Mouse (Mus musculus) hindbrain, embryonic 14.5 days (tissue): Measurements from ENCODE around the gene Ispd. TPM values are rescaled to one million over a fixed set of nuclear protein-coding genes. Genes with fewer than 3 reads are reported as not detected.
A peak's percentile ranks its signal among the peaks of the same experiment; 100 is the strongest.

Source experiments
- ATAC-seq: fragments of 200-750 bp; cut with Nextera tagmentation; 2 replicates; pipeline ENCODE4 v1.8.0; 2017; ENCODE audit warnings: moderate number of reproducible peaks, mild to moderate bottlenecking, moderate TSS enrichment, moderate library complexity; ENCODE audit not compliant: low FRiP score
- DNase-seq: peaks from one replicate; pipeline ENCODE4 v3.0.0-alpha.2; 2015; ENCODE audit warnings: low spot score
- H3K27ac ChIP-seq: fragments of 300-500 bp; sonication (generic); 2 replicates; pipeline ENCODE4 v1.5.1; 2014; ENCODE audit warnings: mild to moderate bottlenecking, moderate library complexity
- H3K27me3 ChIP-seq: fragments of 300-500 bp; sonication (generic); 2 replicates; pipeline ENCODE4 v1.6.1; 2014; ENCODE audit warnings: mild to moderate bottlenecking, low read length, mixed read lengths; ENCODE audit not compliant: control insufficient read depth, insufficient read depth
- H3K36me3 ChIP-seq: fragments of 300-500 bp; sonication (generic); replicated peaks from 2 replicates; pipeline ENCODE4 v1.6.1; 2014; ENCODE audit not compliant: control insufficient read depth, insufficient read depth
- H3K4me1 ChIP-seq: fragments of 300-500 bp; sonication (generic); replicated peaks from 2 replicates; pipeline ENCODE4 v1.6.1; 2014; ENCODE audit warnings: antibody characterized with exemption, low read length, mixed read lengths; ENCODE audit not compliant: control insufficient read depth, insufficient read depth
- H3K4me2 ChIP-seq: fragments of 300-500 bp; sonication (generic); replicated peaks from 2 replicates; pipeline ENCODE4 v1.6.1; 2014; ENCODE audit warnings: mild to moderate bottlenecking, moderate library complexity
- H3K4me3 ChIP-seq: fragments of 300-500 bp; sonication (generic); replicated peaks from 2 replicates; pipeline ENCODE4 v1.5.1; 2014; ENCODE audit warnings: mild to moderate bottlenecking, low read length
- H3K9ac ChIP-seq: fragments of 300-500 bp; sonication (generic); 2 replicates; pipeline ENCODE4 v1.6.1; 2014
- H3K9me3 ChIP-seq: fragments of 300-500 bp; sonication (generic); 2 replicates; pipeline ENCODE4 v1.6.1; 2016; ENCODE audit warnings: low read length; ENCODE audit not compliant: control insufficient read depth
- WGBS: fragments of 180-500 bp; shearing (Covaris S2); extraction: QIAGEN DNeasy Blood & Tissue Kit; methylation state at CpG from one replicate; pipeline ENCODE4 v1.1.7; 2014; 5-methylcytosine and 5-hydroxymethylcytosine counted together
- polyA plus RNA-seq: library from polyadenylated mRNA; unstranded; fragments of >200 nt; fragmentation: Nextera tagmentation; extraction: Ambion mirVana; gene quantifications from 2 replicates; pipeline ENCODE4 v1.2.1, GENCODE M21; 2014

Gene Ispd
- polyA plus RNA-seq, 1 experiment from 2014 or later, result 14.9 TPM

DNA sequence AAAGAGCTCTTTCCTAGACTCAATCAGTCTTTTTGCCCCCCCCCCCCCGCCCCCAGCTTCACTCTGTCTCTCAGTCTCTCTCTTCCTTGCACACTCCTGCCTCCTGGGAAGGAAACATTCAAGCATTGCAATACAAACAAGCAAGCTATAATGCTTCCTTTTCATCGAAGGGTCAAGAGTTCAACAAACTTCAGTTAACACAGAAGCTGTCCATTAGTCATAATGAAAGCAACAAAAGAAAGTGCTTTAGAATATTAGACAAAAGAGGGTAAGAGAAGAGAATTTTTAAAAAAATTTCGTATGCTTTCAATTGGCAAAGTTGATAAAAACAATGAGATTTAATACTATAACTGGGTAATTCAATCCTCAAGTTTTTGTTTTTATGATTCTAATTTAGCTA is 996 bp upstream of the Ispd start:
- Histone ChIP-seq H3K4me1 (peaks cover 19% of the 10 kb centered on the region), H3K9me3 (no peaks in the 10 kb centered on the region), H3K4me3 (no peak overlapping the region), H3K4me2 (no peak overlapping the region), H3K27me3 (no peaks in the 10 kb centered on the region), H3K36me3 (no peaks in the 10 kb centered on the region), H3K9ac (no peak overlapping the region), H3K27ac (no peak overlapping the region)
- ATAC-seq (no peak), DNase-seq (no peak)
- WGBS, result 9% methylated on average over 3 of the region's 3 CpGs

DNA sequence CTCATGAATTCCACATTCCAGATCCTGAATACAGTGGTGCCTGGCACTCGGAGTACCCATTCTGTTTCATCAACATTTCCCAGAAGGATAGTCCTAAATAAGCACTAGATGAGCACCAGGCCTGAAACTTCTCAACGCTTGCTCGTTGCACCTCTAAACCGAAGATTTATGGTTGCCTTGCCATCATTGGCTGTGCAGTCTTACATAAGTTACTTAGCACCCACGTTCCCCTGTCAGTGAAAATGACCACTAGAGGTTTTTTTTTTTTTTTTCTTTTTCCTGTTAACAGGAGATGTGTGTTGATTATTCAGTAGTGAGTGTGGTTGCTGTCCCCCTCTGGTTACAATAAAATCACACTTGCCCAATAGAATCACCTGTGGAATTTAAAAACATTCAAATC is 444 bp upstream of the Ispd start:
- Histone ChIP-seq H3K4me3 (peak overlapping the region; percentile 68; the same call in 1 of the 2 replicates), H3K27ac (peak overlapping the region; percentile 98), H3K9ac (peak overlapping the region; percentile 98), H3K4me2 (peak overlapping the region; percentile 76), H3K4me1 (peaks cover 19% of the 10 kb centered on the region), H3K27me3 (no peaks in the 10 kb centered on the region), H3K9me3 (no peaks in the 10 kb centered on the region), H3K36me3 (no peaks in the 10 kb centered on the region)
- ATAC-seq, result no peak
- WGBS, result 35% methylated on average over 5 of the region's 5 CpGs
- DNase-seq, result no peak

DNA sequence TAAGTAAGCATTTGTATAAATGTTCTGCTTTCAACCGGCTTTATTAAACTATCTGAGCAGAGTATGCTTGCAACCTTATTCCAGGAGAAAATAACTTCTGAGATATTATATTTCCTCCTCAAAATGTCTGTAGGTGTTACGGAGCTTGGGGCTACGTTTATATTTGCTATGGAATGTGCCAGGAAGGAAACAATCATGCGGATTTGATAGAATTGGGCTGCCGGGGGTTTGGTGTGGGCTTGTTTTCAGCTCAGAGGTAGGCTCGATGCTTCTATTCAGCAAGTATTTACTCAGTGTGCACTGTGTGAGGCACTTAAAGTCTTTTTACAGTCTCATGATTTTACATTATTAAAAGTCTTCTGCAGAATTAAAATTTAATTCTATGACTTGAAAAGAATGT is 4.1 kb downstream of the Ispd start:
- no peak overlapping the region for H3K27ac ChIP-seq
- peaks cover 19% of the 10 kb centered on the region for H3K4me1 ChIP-seq
- no peaks in the 10 kb centered on the region for H3K9me3 ChIP-seq
- no peaks in the 10 kb centered on the region for H3K27me3 ChIP-seq
- no peak overlapping the region for H3K4me2 ChIP-seq
- no peak overlapping the region for H3K4me3 ChIP-seq
- 69% methylated on average over 6 of the region's 6 CpGs for WGBS
- no peak overlapping the region for H3K9ac ChIP-seq
- no peaks in the 10 kb centered on the region for H3K36me3 ChIP-seq
- DNase-seq (no peak), ATAC-seq (no peak)

DNA sequence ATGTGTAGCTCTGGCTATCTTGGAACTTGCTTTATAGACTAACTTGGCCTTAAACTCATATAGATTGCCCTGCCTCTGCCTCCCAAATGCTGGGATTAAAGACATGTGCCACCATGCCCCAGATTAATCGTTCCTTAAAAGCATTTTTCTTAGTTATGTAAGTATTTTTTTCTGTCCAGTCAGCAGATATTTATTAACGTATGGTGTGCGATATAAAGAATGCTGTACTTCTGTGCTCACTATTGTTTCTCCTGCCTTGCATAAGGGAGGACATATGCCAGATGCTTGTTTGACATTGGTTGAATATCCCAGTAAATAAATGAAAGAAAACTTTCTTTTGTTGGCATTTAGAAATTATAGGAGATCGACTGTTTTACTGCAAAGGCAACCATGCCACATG is 5.7 kb downstream of the Ispd start:
- Histone ChIP-seq H3K9ac (no peak overlapping the region), H3K27me3 (no peaks in the 10 kb centered on the region), H3K9me3 (peaks cover 6% of the 10 kb centered on the region; the same call in 1 of the 2 replicates), H3K36me3 (0 out of 2 replicates have a peak, but pooled peaks cover 2% of the 10 kb centered on the region), H3K4me3 (no peak overlapping the region), H3K27ac (no peak overlapping the region), H3K4me2 (no peak overlapping the region), H3K4me1 (0 out of 2 replicates have a peak, but pooled peaks cover 9% of the 10 kb centered on the region)
- ATAC-seq (no peak), DNase-seq (no peak)
- 95% methylated on average over 4 of the region's 4 CpGs for WGBS

DNA sequence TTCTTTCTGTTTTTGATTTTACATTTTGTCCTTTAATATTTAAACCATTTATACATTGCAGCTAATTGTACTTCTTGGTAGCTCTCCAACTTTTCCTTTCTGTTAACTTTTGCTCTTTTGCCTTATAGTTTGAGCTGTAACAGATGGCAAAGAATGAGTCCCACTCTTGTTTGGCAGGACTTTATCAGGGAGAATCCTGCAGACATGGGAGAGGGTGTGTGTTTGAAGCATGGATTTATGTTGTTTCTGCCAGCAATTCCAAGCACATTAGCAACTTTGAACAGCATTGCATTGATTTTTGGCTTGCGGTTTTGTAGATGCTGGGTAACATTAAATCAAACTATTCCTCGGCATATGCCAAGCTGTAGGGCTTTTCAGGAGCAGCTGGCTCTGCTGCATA is 13.9 kb downstream of the Ispd start:
- Histone ChIP-seq H3K4me2 (no peak overlapping the region), H3K9ac (no peak overlapping the region), H3K27ac (no peak overlapping the region), H3K27me3 (no peaks in the 10 kb centered on the region), H3K4me1 (no peaks in the 10 kb centered on the region), H3K4me3 (no peak overlapping the region), H3K9me3 (peaks cover 26% of the 10 kb centered on the region), H3K36me3 (0 out of 2 replicates have a peak, but pooled peaks cover 6% of the 10 kb centered on the region)
- ATAC-seq, result no peak
- no peak for DNase-seq
- 84% methylated on average over 2 of the region's 2 CpGs for WGBS

DNA sequence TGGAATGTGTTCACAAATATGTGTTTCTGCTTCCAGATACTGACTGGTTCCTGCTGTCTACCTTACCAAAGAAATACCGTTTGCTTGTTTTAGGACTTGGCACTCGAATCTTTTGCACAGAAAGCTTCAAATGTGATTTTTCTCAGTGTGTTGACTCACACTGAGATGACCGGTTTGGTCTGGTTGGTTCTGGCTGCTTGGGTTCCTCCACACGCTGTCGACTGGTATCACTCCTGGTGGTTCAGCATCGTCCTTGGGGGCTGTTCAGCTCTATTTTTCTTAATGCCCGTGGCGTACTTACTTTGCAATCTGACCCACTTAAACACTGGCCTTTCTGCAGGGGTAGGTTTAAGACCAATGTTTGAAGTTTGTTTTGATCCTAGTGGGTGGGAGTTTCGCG is 42.4 kb downstream of the Ispd start:
- Histone ChIP-seq H3K4me1 (no peaks in the 10 kb centered on the region), H3K4me2 (no peak overlapping the region), H3K9me3 (no peaks in the 10 kb centered on the region), H3K27ac (no peak overlapping the region), H3K9ac (no peak overlapping the region), H3K36me3 (no peaks in the 10 kb centered on the region), H3K4me3 (no peak overlapping the region), H3K27me3 (no peaks in the 10 kb centered on the region)
- DNase-seq (no peak), ATAC-seq (no peak)
- 81% methylated on average over 10 of the region's 10 CpGs for WGBS

DNA sequence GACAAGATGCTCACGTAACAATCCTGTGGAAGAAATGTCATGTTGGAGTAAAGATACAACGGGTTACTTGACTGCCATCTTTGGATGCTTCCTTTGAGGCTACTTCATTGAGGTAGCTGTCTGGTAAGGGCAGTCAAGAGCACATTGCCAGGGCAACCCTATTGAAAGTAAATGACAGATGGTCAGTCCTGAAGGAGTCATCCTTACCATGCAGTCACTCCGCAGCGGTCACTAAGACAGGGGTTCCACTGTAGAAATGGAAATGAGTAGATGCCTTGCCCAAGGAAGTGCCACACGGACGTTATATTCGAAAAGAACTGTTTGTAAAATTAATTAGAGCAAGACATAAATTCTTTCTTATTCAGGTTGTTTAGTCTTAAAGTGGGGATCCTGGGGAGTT is 44.0 kb downstream of the Ispd start:
- ATAC-seq, result no peak
- no peak overlapping the region for H3K9ac ChIP-seq

DNA sequence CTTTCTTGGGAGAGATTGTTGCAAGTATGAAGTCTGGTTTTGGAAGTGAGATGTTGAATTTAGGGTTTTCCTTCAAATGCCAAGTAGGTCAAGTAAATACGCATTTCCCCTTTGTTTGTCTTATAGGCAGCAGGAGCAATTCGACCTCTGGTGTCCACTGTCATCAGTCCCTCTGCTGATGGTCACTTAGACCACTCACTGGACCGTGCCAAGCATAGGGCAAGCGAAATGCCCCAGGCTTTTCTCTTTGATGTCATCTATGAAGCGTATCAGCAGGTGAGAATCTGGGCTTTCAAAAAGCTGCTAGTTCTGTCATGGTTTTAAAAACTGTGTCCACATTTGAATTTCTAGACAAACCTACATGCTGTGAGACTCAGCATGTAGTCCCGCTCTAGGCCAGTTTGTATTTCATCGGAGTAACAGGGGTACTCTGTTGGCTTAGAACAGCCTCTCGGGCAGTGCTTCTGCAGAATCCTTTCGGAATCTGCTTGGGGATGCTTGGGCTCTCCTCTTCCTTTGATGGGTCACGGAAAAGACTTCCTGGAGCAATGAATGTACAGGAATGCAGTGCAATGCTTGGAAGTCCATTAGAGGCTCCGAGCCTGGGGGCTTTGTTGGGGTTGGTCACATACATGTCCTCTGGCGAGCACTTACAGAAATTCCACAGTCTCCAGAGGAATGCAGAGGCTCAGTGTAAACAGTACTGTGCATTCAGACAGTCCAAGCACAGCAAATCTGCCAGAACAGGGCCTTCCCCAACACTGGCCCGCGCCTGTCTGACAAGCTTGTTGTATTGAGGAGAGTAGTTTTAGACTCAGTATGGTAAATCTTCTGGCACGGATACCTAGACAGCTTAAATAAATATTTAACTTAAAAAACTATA is 45.2 kb downstream of the Ispd start:
- no peaks in the 10 kb centered on the region for H3K9me3 ChIP-seq
- H3K9ac ChIP-seq, result no peak overlapping the region
- H3K4me3 ChIP-seq, result no peak overlapping the region
- H3K4me1 ChIP-seq, result no peaks in the 10 kb centered on the region
- peak; percentile 53; the same call in 1 of the 2 replicates for ATAC-seq
- H3K4me2 ChIP-seq, result no peak overlapping the region
- 59% methylated on average over 15 of the region's 15 CpGs for WGBS
- no peak for DNase-seq
- H3K27me3 ChIP-seq, result no peaks in the 10 kb centered on the region
- no peak overlapping the region for H3K27ac ChIP-seq
- no peaks in the 10 kb centered on the region for H3K36me3 ChIP-seq

More for the DNA sequence above, 44.0 kb downstream of the Ispd start:
- DNase-seq, result no peak
- 67% methylated on average over 7 of the region's 7 CpGs for WGBS
- H3K9me3 ChIP-seq, result no peaks in the 10 kb centered on the region
- no peaks in the 10 kb centered on the region for H3K27me3 ChIP-seq
- H3K4me2 ChIP-seq, result no peak overlapping the region
- H3K4me3 ChIP-seq, result no peak overlapping the region
- H3K4me1 ChIP-seq, result no peaks in the 10 kb centered on the region
- no peak overlapping the region for H3K27ac ChIP-seq
- H3K36me3 ChIP-seq, result no peaks in the 10 kb centered on the region

DNA sequence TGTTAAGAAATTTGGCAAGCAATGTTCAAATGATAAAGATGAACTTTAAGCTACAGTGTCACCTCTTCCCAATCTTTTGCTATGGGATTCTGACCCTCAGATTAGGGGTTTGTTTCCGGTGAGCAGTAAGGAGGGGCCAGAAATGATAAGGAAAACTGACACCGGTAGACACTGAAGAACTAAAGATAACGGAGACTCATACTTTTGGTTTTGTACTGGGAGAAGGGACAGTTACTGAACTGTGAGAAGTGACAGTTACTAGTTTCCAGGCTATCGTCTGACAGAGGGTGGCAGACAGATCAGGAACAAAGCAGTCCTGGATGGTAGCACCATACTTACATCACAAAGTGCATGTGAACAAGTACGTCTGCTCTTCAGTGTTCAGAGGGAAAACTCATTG is 55.7 kb downstream of the Ispd start:
- Histone ChIP-seq H3K4me1 (no peaks in the 10 kb centered on the region), H3K9ac (no peak overlapping the region), H3K4me3 (no peak overlapping the region), H3K9me3 (no peaks in the 10 kb centered on the region), H3K36me3 (no peaks in the 10 kb centered on the region), H3K27me3 (no peaks in the 10 kb centered on the region), H3K27ac (no peak overlapping the region), H3K4me2 (no peak overlapping the region)
- ATAC-seq, result no peak
- DNase-seq, result no peak
- 84% methylated on average over 5 of the region's 5 CpGs for WGBS
